Mouse (Mus musculus) intestine, postnatal 0 days (tissue): ENCODE results near the gene Polg. TPM values are rescaled to one million over a fixed set of nuclear protein-coding genes. Genes with fewer than 3 reads are reported as not detected.
A peak's percentile ranks its signal among the peaks of the same experiment; 100 is the strongest.

Source experiments
- ATAC-seq: fragments of 200-750 bp; cut with Nextera tagmentation; 2 replicates; pipeline ENCODE4 v1.8.0; 2017; ENCODE audit warnings: mild to moderate bottlenecking, moderate TSS enrichment, moderate library complexity
- H3K27ac ChIP-seq: fragments of 300-500 bp; sonication (generic); 2 replicates; pipeline ENCODE4 v1.5.1; 2014; ENCODE audit warnings: mild to moderate bottlenecking, low read depth, low read length, moderate library complexity
- H3K27me3 ChIP-seq: fragments of 300-500 bp; sonication (generic); replicated peaks from 2 replicates; pipeline ENCODE4 v1.6.1; 2014; ENCODE audit warnings: low read length, mixed read lengths; ENCODE audit not compliant: control insufficient read depth, insufficient read depth
- H3K36me3 ChIP-seq: fragments of 300-500 bp; sonication (generic); 2 replicates; pipeline ENCODE4 v1.6.1; 2014; ENCODE audit warnings: mild to moderate bottlenecking, moderate library complexity; ENCODE audit not compliant: control insufficient read depth, insufficient read depth
- H3K4me1 ChIP-seq: fragments of 300-500 bp; sonication (generic); replicated peaks from 2 replicates; pipeline ENCODE4 v1.6.1; 2014; ENCODE audit warnings: antibody characterized with exemption, low read length, mixed read lengths; ENCODE audit not compliant: control insufficient read depth, insufficient read depth
- H3K4me2 ChIP-seq: fragments of 300-500 bp; sonication (generic); replicated peaks from 2 replicates; pipeline ENCODE4 v1.6.1; 2014; ENCODE audit warnings: low read depth, mild to moderate bottlenecking, moderate library complexity
- H3K4me3 ChIP-seq: fragments of 300-500 bp; sonication (generic); 2 replicates; pipeline ENCODE4 v1.5.1; 2014; ENCODE audit warnings: low read depth, low read length
- H3K9ac ChIP-seq: fragments of 300-500 bp; sonication (generic); 2 replicates; pipeline ENCODE4 v1.6.1; 2014; ENCODE audit warnings: mild to moderate bottlenecking, low read depth, low read length
- H3K9me3 ChIP-seq: fragments of 300-500 bp; sonication (generic); 2 replicates; pipeline ENCODE4 v1.6.1; 2016; ENCODE audit warnings: mixed run types; ENCODE audit not compliant: control insufficient read depth
- CTCF ChIP-seq: sonication (generic); IDR thresholded peaks from 2 replicates; pipeline ENCODE4 v1.5.1; 2016; ENCODE audit warnings: low read depth, mild to moderate bottlenecking, control low read depth, antibody characterized with exemption, moderate library complexity
- WGBS: fragments of 180-500 bp; shearing (Covaris S2); extraction: QIAGEN DNeasy Blood & Tissue Kit; methylation state at CpG from one replicate; pipeline ENCODE4 v1.1.7; 2014; 5-methylcytosine and 5-hydroxymethylcytosine counted together
- polyA plus RNA-seq: library from polyadenylated mRNA; unstranded; fragments of >200 nt; fragmentation: Nextera tagmentation; extraction: Ambion mirVana; gene quantifications from 2 replicates; pipeline ENCODE4 v1.2.1, GENCODE M21; 2015

The Polg gene
- polyA plus RNA-seq, 1 experiment from 2014 or later, result 34.6 TPM

DNA sequence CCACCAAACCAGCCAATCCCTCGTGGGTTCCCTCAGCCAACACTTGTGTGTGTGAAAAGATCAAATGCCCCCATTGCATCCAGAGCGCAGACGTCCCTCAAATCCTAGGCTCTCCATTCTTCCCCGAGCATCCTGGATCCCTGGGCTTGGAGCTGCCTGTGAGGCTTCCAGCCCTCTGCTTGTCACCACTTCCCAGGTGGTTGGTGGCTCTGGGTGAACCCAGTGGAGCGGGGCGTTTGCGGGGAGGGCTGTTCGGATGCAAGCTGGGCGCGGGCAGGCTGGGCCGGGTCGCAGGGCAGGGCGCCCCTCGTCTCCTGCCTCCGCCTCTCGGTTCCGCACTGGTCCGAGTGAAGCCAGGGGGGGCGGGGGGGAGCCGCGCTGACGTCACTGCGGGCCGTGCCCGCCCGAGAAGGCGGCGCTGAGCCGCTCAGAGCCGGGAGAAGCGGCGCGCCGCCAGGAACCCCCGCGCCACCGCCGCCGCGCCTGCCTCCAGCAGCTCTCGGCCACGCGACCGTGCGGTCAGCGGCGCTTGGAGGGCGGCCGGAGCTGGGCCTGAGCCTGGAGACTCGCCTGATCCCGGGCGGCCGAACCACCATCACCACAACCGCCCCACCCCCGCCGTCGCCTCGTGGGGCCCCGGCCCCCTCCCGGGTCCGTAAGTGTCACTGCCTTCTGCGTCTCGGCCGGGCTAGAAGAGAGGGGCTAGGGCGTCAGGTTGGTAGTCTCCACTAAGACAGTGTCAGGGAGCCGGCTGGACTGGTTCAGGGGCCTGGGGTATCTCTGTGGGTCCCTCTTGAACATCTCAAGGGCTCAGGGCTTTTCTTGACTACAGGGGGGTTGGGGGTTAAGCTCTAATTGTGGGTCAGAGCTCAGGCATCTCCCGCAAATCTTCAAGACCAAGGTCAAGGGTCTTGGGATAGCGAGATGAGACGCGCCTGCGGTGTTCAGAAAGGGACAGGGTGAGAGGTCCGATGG lies 33.7 kb upstream of the Polg start:
- H3K36me3 ChIP-seq, result no peaks in the 10 kb centered on the region
- ATAC-seq, result no peak
- H3K27ac ChIP-seq, result no peak overlapping the region
- no peaks in the 10 kb centered on the region for H3K9me3 ChIP-seq
- H3K27me3 ChIP-seq, result peaks cover 99% of the 10 kb centered on the region
- H3K9ac ChIP-seq, result no peak overlapping the region
- no peak for TF ChIP-seq CTCF
- no peaks in the 10 kb centered on the region for H3K4me1 ChIP-seq
- H3K4me2 ChIP-seq, result peak overlapping the region; percentile 37
- peak overlapping the region; percentile 6 for H3K4me3 ChIP-seq
- WGBS, result 2% methylated on average over 64 of the region's 72 CpGs

DNA sequence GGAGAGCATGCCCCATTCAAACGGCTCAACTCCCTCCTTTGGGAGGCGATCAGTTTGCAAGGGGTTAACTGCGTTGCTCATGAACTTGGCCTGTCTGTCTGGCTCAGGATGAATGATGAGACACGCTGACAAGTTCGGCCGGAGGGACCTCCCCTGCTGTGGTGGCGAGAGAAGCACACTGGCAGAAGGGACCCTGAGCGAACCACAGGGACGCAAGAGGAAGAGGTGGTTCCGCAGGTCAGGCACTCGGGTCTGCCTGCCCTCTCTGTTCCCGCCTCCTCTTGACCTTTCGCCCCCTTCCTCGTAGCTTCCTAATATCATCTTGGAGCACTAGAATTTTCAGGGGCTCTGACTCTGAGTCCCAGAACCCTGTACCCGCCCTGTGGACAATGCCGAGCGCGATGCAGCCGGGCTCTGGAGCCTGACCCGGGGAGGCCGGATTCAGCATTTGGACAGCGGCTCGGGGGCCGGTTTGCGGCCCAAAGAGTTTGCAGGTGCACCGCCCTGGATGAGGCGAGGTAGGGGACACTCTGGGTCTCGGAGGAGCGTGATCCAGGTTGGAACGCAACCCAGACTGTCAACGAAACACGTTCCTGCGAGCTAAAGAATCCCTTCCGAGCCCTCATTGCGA lies 32.9 kb upstream of the Polg start:
- Histone ChIP-seq H3K4me3 (no peak overlapping the region), H3K9ac (no peak overlapping the region), H3K27me3 (peaks cover 99% of the 10 kb centered on the region), H3K4me2 (no peak overlapping the region), H3K4me1 (no peaks in the 10 kb centered on the region), H3K27ac (no peak overlapping the region), H3K36me3 (no peaks in the 10 kb centered on the region), H3K9me3 (no peaks in the 10 kb centered on the region)
- no peak for ATAC-seq
- 2% methylated on average over 35 of the region's 35 CpGs for WGBS
- TF ChIP-seq CTCF, result no peak

DNA sequence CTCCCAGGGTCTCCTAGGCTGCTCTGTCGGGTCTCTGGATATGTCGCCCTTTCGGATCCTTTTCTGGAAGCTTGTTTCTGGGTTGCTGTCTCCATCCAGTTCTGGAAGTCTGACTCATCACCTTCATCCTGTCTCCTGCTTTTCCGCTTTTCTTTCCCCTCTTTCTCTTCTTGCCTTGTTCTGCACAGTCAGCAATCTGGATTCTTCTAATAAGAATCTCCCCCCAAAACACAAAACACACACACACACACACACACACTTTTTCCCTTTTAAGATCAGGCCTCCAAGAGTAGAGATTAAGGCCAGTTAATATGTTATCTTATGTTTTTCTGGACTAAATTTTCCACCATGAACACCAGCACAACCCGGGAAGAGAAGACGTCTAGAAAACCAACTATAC lies 32.2 kb upstream of the Polg start:
- H3K27me3 ChIP-seq, result peaks cover 96% of the 10 kb centered on the region
- ATAC-seq, result no peak
- no peak for TF ChIP-seq CTCF

DNA sequence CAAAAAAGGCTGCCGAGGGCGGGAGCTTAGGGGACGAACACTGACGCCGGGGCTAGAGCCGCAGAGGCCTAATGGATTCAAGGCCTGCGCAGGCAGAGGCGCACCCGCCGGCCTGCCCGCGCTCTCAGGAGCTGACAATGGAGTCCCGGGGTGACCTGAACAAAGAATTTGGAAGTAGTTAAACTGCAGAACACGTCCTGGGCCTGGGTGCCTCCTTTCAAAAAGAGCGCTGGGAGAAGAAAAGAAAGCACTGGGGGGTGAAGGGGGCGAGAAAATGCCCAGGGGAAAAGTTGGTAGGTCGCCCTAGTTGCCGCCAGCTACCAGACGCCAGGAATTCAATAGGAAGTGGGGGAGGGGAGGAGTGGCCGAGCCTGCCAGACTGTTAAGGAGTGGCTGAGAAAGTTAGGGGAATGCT lies 31.5 kb upstream of the Polg start:
- Histone ChIP-seq H3K27ac (no peak overlapping the region), H3K27me3 (peaks cover 90% of the 10 kb centered on the region), H3K9ac (no peak overlapping the region), H3K4me3 (no peak overlapping the region), H3K9me3 (no peaks in the 10 kb centered on the region), H3K4me1 (no peaks in the 10 kb centered on the region), H3K4me2 (no peak overlapping the region), H3K36me3 (no peaks in the 10 kb centered on the region)
- whole genome bisulfite sequencing, result 4% methylated on average over 20 of the region's 20 CpGs
- ATAC-seq, result no peak
- no peak for TF ChIP-seq CTCF

More for the DNA sequence above, 32.2 kb upstream of the Polg start:
- Histone ChIP-seq H3K9me3 (no peaks in the 10 kb centered on the region), H3K4me2 (no peak overlapping the region), H3K4me3 (no peak overlapping the region), H3K4me1 (no peaks in the 10 kb centered on the region), H3K36me3 (no peaks in the 10 kb centered on the region), H3K27ac (no peak overlapping the region), H3K9ac (no peak overlapping the region)
- WGBS, result 11% methylated on average over 6 of the region's 6 CpGs

DNA sequence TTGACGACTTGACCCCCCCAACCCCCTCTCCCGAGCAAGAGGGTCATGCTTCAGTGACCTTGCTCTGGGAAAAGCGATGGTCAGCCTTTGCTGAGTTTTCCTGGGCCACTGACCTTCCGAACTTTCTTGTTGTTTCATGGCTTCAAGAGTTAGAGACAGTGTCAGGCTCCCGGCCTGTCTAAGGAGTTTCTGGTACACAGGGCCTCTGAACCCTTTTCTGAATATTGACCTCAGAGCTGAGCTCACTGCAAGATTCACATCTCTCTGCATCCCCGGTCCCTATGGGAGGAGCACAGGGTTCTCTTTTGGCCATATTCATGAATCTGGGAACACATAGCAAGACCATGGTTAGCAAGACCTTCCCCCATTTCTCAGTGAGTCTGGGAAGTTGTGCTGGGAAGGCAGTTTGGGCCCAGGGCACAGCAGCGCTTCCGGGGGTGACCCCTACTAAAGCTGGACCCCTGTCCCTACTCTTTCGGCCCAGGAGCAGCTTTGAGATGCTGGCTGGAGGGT lies 30.7 kb upstream of the Polg start:
- Histone ChIP-seq H3K9ac (no peak overlapping the region), H3K27me3 (peaks cover 82% of the 10 kb centered on the region), H3K36me3 (no peaks in the 10 kb centered on the region), H3K4me3 (no peak overlapping the region), H3K9me3 (no peaks in the 10 kb centered on the region), H3K4me1 (no peaks in the 10 kb centered on the region), H3K4me2 (no peak overlapping the region), H3K27ac (no peak overlapping the region)
- no peak for TF ChIP-seq CTCF
- 11% methylated on average over 9 of the region's 9 CpGs for WGBS
- no peak for ATAC-seq
